Mouse (Mus musculus): ENCODE results near the gene Edem1. TPM values are rescaled to one million over a fixed set of nuclear protein-coding genes. Genes with fewer than 3 reads are reported as not detected.

The Edem1 gene
- polyA plus RNA-seq, 1 experiment, result 18.4 TPM

GRCm38 (mm10) chr6:108837958-108838357 lies 9.5 kb downstream of the Edem1 start:
- H3K4me1 ChIP-seq (ENCODE audit: control insufficient read depth, insufficient read depth, low read length), result no peaks in the 10 kb centered on the region; the same call in 1 of the 2 replicates
- no peak overlapping the region for H3K4me3 ChIP-seq (replicated peaks; ENCODE audit: extremely low read depth, low read depth, low read length)
- 79% methylated on average over 4 of the region's 4 CpGs for WGBS
- DNase-seq, result no peak
- TF ChIP-seq POLR2A (IDR thresholded peaks at IDR 0.05; ENCODE audit: borderline replicate concordance, extremely low read depth, low read depth, low read length) (no peak), CTCF (IDR thresholded peaks at IDR 0.05; ENCODE audit: insufficient read depth, low read length) (no peak)

GRCm38 (mm10) chr6:108839432-108839831 lies 11.0 kb downstream of the Edem1 start:
- no peak for TF ChIP-seq POLR2A (IDR thresholded peaks at IDR 0.05; ENCODE audit: borderline replicate concordance, extremely low read depth, low read depth, low read length)
- no peak for TF ChIP-seq CTCF (IDR thresholded peaks at IDR 0.05; ENCODE audit: insufficient read depth, low read length)
- WGBS, result 79% methylated on average over 4 of the region's 4 CpGs
- H3K4me1 ChIP-seq (ENCODE audit: control insufficient read depth, insufficient read depth, low read length), result no peaks in the 10 kb centered on the region; the same call in none of the 2 replicates
- DNase-seq, result no peak
- H3K4me3 ChIP-seq (replicated peaks; ENCODE audit: extremely low read depth, low read depth, low read length), result no peak overlapping the region

- no peak for TF ChIP-seq POLR2A (IDR thresholded peaks at IDR 0.05; ENCODE audit: borderline replicate concordance, extremely low read depth, low read depth, low read length)
- no peak for TF ChIP-seq CTCF (IDR thresholded peaks at IDR 0.05; ENCODE audit: insufficient read depth, low read length)
- Histone ChIP-seq H3K4me1 (ENCODE audit: control insufficient read depth, insufficient read depth, low read length) (no peaks in the 10 kb centered on the region; the same call in none of the 2 replicates), H3K4me3 (replicated peaks; ENCODE audit: extremely low read depth, low read depth, low read length) (no peak overlapping the region)
- DNase-seq, result no peak
- WGBS, result 90% methylated on average over 8 of the region's 8 CpGs
Measured at GRCm38 (mm10) chr6:108840861-108841640, 12.6 kb downstream of the Edem1 start.

- DNase-seq, result no peak
- H3K4me1 ChIP-seq (ENCODE audit: control insufficient read depth, insufficient read depth, low read length), result no peaks in the 10 kb centered on the region; the same call in 1 of the 2 replicates
- TF ChIP-seq POLR2A (IDR thresholded peaks at IDR 0.05; ENCODE audit: borderline replicate concordance, extremely low read depth, low read depth, low read length), result no peak
- TF ChIP-seq CTCF (IDR thresholded peaks at IDR 0.05; ENCODE audit: insufficient read depth, low read length), result no peak
- H3K4me3 ChIP-seq (replicated peaks; ENCODE audit: extremely low read depth, low read depth, low read length), result no peak overlapping the region
- WGBS, result 58% methylated on average over 1 of the region's 1 CpGs
Measured at GRCm38 (mm10) chr6:108843664-108844063, 15.2 kb downstream of the Edem1 start.

GRCm38 (mm10) chr6:108844093-108844492 lies 15.7 kb downstream of the Edem1 start:
- Histone ChIP-seq H3K4me1 (ENCODE audit: control insufficient read depth, insufficient read depth, low read length) (no peaks in the 10 kb centered on the region; the same call in 1 of the 2 replicates), H3K4me3 (replicated peaks; ENCODE audit: extremely low read depth, low read depth, low read length) (no peak overlapping the region)
- no peak for DNase-seq
- WGBS, result 57% methylated on average over 3 of the region's 3 CpGs
- TF ChIP-seq POLR2A (IDR thresholded peaks at IDR 0.05; ENCODE audit: borderline replicate concordance, extremely low read depth, low read depth, low read length), result no peak
- no peak for TF ChIP-seq CTCF (IDR thresholded peaks at IDR 0.05; ENCODE audit: insufficient read depth, low read length)

GRCm38 (mm10) chr6:108844771-108845170 lies 16.3 kb downstream of the Edem1 start:
- H3K4me1 ChIP-seq (ENCODE audit: control insufficient read depth, insufficient read depth, low read length), result no peaks in the 10 kb centered on the region; the same call in 1 of the 2 replicates
- TF ChIP-seq CTCF (IDR thresholded peaks at IDR 0.05; ENCODE audit: insufficient read depth, low read length) (no peak), POLR2A (IDR thresholded peaks at IDR 0.05; ENCODE audit: borderline replicate concordance, extremely low read depth, low read depth, low read length) (no peak)
- no peak overlapping the region for H3K4me3 ChIP-seq (replicated peaks; ENCODE audit: extremely low read depth, low read depth, low read length)
- WGBS, result 89% methylated on average over 7 of the region's 7 CpGs
- DNase-seq, result no peak

- 54% methylated on average over 8 of the region's 8 CpGs for WGBS
- Histone ChIP-seq H3K4me1 (ENCODE audit: control insufficient read depth, insufficient read depth, low read length) (peaks cover 2% of the 10 kb centered on the region; the same call in 1 of the 2 replicates), H3K4me3 (replicated peaks; ENCODE audit: extremely low read depth, low read depth, low read length) (no peak overlapping the region)
- DNase-seq, result no peak
- TF ChIP-seq POLR2A (IDR thresholded peaks at IDR 0.05; ENCODE audit: borderline replicate concordance, extremely low read depth, low read depth, low read length) (no peak), CTCF (IDR thresholded peaks at IDR 0.05; ENCODE audit: insufficient read depth, low read length) (no peak)
Measured at GRCm38 (mm10) chr6:108852088-108852670, 23.7 kb downstream of the Edem1 start.

- H3K4me3 ChIP-seq (replicated peaks; ENCODE audit: extremely low read depth, low read depth, low read length), result no peak overlapping the region
- H3K4me1 ChIP-seq (ENCODE audit: control insufficient read depth, insufficient read depth, low read length), result peaks cover 2% of the 10 kb centered on the region; the same call in 1 of the 2 replicates
- WGBS, result 91% methylated on average over 5 of the region's 5 CpGs
- TF ChIP-seq CTCF (IDR thresholded peaks at IDR 0.05; ENCODE audit: insufficient read depth, low read length) (no peak), POLR2A (IDR thresholded peaks at IDR 0.05; ENCODE audit: borderline replicate concordance, extremely low read depth, low read depth, low read length) (no peak)
- no peak for DNase-seq
Measured at GRCm38 (mm10) chr6:108852986-108853385, 24.5 kb downstream of the Edem1 start.

GRCm38 (mm10) chr6:108858583-108858982 lies 30.1 kb downstream of the Edem1 start:
- no peak for DNase-seq
- TF ChIP-seq CTCF (IDR thresholded peaks at IDR 0.05; ENCODE audit: insufficient read depth, low read length) (no peak), POLR2A (IDR thresholded peaks at IDR 0.05; ENCODE audit: borderline replicate concordance, extremely low read depth, low read depth, low read length) (no peak)
- WGBS, result 93% methylated on average over 9 of the region's 9 CpGs

More at GRCm38 (mm10) chr6:108858583-108858982, 30.1 kb downstream of the Edem1 start:
- H3K4me1 ChIP-seq (ENCODE audit: control insufficient read depth, insufficient read depth, low read length), result no peaks in the 10 kb centered on the region
- no peak overlapping the region for H3K4me3 ChIP-seq (replicated peaks; ENCODE audit: extremely low read depth, low read depth, low read length)

Data from lung, adult 2 months (tissue).